Mouse (Mus musculus) adrenal gland, adult (tissue): ENCODE data around the gene Rfng.
"Not testable (repeated sequence)": the region's sequence is repeated elsewhere in the genome, so short reads cannot be mapped to it uniquely, and the experiment has no call there.

Source experiments
- DNase-seq, 2 experiments: peaks; one replicate each; pipeline ENCODE4 v3.0.0; 2022 to 2023; ENCODE audit warnings: low spot score in 1 of 2; ENCODE audit not compliant: inconsistent age in 2 of 2

The Rfng gene

GRCm38 (mm10) chr11:120775774-120776469 lies 8.1 kb downstream of the Rfng start:
- DNase-seq = peak; percentile 93 to 99

GRCm38 (mm10) chr11:120773463-120774190 lies 10.4 kb downstream of the Rfng start:
- peak; percentile 52 to 82 for DNase-seq

- no peak for DNase-seq
These were observed 11.3 kb downstream of the Rfng start for GRCm38 (mm10) chr11:120772749-120773148.

- peak in 1 of 2 experiments; percentile 19 for DNase-seq
These were observed 15.8 kb downstream of the Rfng start for GRCm38 (mm10) chr11:120768206-120768605.

GRCm38 (mm10) chr11:120767023-120767422 lies 17.0 kb downstream of the Rfng start:
- DNase-seq = not testable (repeated sequence)

- DNase-seq = not testable (repeated sequence)
These were observed 20.6 kb downstream of the Rfng start for GRCm38 (mm10) chr11:120763121-120763999.

GRCm38 (mm10) chr11:120762672-120763041 lies 21.4 kb downstream of the Rfng start, which contains the start of gene Hmga1b:
Gene Hmga1b, plus strand, starts transcription at chr11:120762794.
- DNase-seq = not testable (repeated sequence)

GRCm38 (mm10) chr11:120761811-120762671 lies 22.0 kb downstream of the Rfng start:
- DNase-seq = peak in 1 of 2 experiments; percentile 65

- no peak for DNase-seq
These were observed 23.8 kb downstream of the Rfng start for GRCm38 (mm10) chr11:120760236-120760635.

- DNase-seq = peak in 1 of 2 experiments; percentile 16
These were observed 32.4 kb downstream of the Rfng start for GRCm38 (mm10) chr11:120751606-120752005.

- DNase-seq = peak in 1 of 2 experiments; percentile 72
These were observed 34.6 kb downstream of the Rfng start for GRCm38 (mm10) chr11:120749430-120749829.

- peak in 1 of 2 experiments; percentile 24 for DNase-seq
These were observed 36.0 kb downstream of the Rfng start for GRCm38 (mm10) chr11:120747974-120748373.

GRCm38 (mm10) chr11:120744121-120744701 lies 39.8 kb downstream of the Rfng start:
- DNase-seq = no peak

- DNase-seq = peak; percentile 71 to 87
These were observed 43.0 kb downstream of the Rfng start for GRCm38 (mm10) chr11:120740981-120741380.

GRCm38 (mm10) chr11:120736424-120736823 lies 47.6 kb downstream of the Rfng start:
- no peak for DNase-seq

- DNase-seq = peak in 1 of 2 experiments; percentile 83
These were observed 50.5 kb downstream of the Rfng start for GRCm38 (mm10) chr11:120733521-120733920.

- DNase-seq = no peak
These were observed 51.9 kb downstream of the Rfng start, which contains the start of gene Cbr2 for GRCm38 (mm10) chr11:120731858-120732680. Gene Cbr2, minus strand, starts transcription at chr11:120732114.

GRCm38 (mm10) chr11:120731395-120731794 lies 52.6 kb downstream of the Rfng start:
- no peak for DNase-seq
